Mouse (Mus musculus) cerebellum, adult 8-10 months (tissue): ENCODE data around the gene Wnk1.
"Not testable (repeated sequence)": the region's sequence is repeated elsewhere in the genome, so short reads cannot be mapped to it uniquely, and the experiment has no call there.

Experiments
- DNase-seq: peaks from one replicate; pipeline ENCODE4 v3.0.0; 2022

Wnk1 gene

GRCm38 (mm10) chr6:120038366-120039255, at the start of gene Wnk1:
Gene Wnk1 (minus strand): TSS chr6:120038672.
- DNase-seq, result peak; percentile 98

DNA sequence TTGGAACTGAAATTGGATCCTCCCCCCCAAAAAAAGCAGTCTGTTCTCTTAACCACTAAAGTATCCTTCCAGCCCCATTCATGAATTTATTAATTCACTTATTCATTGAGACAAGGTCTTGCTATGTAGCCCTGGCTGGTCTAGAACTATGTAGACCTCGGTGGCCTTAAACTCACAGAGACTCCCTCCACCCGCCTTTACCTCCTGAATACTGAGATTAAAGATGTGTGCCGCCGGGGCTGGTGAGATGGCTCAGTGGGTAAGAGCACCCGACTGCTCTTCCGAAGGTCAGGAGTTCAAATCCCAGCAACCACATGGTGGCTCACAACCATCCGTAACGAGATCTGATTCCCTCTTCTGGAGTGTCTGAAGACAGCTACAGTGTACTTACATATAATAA, 48.6 kb upstream of the Wnk1 start:
- DNase-seq, result not testable (repeated sequence)

GRCm38 (mm10) chr6:120085832-120086231, 47.4 kb upstream of the Wnk1 start:
- no peak for DNase-seq

GRCm38 (mm10) chr6:120084983-120085382, 46.5 kb upstream of the Wnk1 start:
- DNase-seq, result no peak

DNA sequence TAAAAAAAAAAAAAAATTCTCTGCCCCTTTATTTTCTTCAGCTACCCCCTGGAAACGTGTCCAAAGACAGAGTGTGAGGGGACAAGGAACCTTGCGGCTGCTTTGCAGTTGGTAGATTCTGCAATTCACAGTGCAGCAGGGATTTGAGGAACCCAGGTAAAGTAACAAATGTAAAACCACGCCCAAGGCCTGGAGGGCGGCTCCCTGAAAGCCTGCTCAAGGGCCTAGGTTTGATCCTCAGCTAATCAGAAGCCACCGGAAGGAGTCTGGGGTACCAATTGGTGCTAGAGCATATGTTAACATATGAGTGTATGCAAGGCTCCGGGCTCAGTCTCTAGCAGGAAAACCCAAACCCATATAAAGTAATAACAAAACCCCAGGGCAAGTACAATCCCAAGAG, 45.0 kb upstream of the Wnk1 start:
- no peak for DNase-seq

GRCm38 (mm10) chr6:120082951-120083411, 44.5 kb upstream of the Wnk1 start:
- no peak for DNase-seq

DNA sequence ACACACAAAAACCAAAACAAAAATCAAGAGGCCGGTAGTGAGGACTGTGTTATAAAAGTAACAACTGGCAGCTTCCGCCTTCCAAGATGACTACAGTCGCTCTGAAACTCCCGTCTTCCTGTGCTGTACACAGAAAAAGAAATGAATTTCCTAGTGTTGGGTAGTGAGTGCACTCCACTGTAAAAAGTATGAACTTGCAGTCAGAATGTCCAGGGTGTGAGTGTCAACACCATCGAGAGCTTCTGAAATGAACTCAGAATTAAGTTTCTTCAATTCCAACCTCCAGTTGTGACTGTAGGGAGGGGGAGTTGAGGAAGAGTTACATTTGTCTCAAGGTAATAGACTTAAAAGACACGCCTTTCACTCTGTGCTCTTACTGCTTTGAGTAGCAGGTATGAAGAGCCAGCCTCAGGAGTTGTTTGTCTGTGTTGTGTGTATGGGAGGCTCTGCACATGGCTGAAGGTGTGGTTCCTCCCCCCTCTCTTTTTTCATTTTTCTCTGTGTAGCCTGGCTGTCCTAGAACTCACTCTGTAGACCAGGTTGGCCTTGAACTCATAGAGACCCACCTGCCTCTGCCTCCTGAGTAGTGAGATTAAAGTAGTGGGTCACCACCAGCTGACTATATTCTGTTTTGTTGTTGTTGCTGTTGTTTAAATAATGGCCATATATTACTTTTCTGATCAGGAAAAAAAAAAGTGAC, 43.9 kb upstream of the Wnk1 start:
- no peak for DNase-seq

- DNase-seq, result no peak
Observed at GRCm38 (mm10) chr6:120081516-120081915, 43.0 kb upstream of the Wnk1 start.

DNA sequence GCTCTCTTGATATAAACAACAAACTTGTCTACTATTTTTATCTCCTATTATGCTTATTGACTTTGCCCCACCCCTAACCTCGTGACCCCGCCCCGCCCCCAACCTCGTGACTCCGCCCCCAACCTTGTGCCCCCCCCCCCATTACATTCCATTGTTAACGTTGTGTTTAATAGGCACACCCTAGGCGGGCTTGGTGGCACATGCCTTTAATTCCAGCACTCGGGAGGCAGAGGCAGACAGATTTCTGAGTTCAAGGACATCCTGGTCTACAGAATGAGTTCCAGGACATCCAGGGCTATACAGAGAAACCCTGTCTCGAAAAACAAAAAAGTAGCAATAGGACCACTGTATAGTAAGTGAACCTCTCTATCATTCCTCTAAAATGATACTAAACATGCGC, 41.1 kb upstream of the Wnk1 start:
- no peak for DNase-seq

- no peak for DNase-seq
Observed at GRCm38 (mm10) chr6:120076619-120077450, 38.4 kb upstream of the Wnk1 start.

DNA sequence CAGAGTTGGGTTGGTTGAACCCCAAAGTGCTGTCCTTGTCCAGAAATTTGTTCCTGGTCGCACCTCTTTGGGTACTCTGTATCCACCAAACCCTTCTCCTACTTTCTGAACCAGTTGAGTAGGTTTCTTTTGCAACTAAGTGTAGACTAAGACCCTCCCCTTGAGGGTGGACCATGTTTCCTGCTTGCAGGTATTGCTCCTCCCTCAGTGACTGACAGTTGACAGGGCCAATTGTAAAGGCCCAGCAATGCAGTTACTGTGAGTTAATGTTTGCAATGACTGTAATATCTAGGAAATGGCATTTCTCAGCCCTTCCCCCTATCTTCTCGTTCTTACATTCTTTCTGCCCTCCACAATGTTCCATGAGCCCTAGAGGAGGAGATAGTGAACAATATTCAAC, 34.2 kb upstream of the Wnk1 start:
- DNase-seq, result no peak

DNA sequence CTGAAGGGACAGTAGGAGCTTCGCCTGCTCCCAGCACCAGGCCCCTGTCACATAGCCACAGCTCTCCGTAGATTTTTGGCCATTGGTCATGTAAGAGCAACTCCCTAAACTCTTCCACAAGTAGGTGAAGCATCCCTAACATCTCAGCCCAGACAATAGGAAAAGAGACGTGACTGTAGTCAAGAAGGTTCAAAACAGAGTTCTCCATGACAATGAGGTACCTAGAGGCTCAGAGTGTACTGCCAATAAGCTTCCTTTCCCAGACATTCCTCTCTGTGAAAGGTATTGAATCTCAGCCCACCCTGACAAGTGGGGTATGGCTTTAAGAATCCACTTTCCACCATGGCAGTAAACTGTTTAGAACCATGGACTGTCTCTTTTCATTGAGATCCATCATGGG, 31.1 kb upstream of the Wnk1 start:
- DNase-seq, result no peak

- DNase-seq, result no peak
Observed at GRCm38 (mm10) chr6:120065552-120066177, 27.2 kb upstream of the Wnk1 start.

DNA sequence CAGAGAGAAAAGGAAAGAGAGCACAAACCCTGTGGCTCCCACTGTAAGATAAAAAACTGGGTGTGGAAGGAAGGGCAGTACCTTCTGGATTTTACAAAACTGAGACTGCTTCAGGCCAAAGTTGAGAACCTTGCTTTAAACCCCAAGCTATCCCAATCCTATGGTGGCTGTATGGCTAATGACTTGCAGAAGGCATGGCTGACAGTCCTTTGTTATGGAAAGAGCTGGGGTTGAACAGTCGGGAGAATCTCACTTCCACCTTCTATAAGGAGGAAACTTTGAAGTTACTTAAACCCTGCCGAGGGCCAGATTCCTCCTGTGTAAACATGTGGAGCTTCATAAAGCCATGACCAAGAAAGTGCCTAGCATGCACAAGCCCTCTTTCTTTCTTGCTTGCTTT, 26.2 kb upstream of the Wnk1 start:
- DNase-seq, result no peak

GRCm38 (mm10) chr6:120062934-120063333, 24.5 kb upstream of the Wnk1 start:
- no peak for DNase-seq

GRCm38 (mm10) chr6:120055666-120056540, 17.4 kb upstream of the Wnk1 start:
- no peak for DNase-seq

DNA sequence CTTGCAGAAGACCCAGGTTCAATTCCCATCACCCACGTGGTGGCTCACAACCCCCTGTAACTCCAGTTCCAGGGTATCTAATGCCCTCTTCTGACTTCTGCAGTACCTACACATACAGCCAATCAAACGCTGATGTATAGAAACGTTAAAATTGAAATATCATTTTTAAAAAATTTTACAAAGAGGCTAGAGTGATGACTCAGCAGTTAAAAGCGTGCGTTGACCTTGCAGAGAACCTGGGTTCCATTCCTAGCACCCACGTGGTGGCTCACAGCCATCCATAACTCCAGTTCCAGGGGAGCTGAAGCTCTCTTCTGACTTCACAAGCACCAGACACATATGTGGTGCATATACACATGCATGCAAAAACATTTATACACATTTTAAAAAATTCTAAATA, 15.9 kb upstream of the Wnk1 start:
- no peak for DNase-seq

- no peak for DNase-seq
Observed at GRCm38 (mm10) chr6:120047705-120048292, 9.3 kb upstream of the Wnk1 start.

GRCm38 (mm10) chr6:120045406-120045805, 6.9 kb upstream of the Wnk1 start:
- no peak for DNase-seq

- no peak for DNase-seq
Observed at GRCm38 (mm10) chr6:120042632-120043220, 4.3 kb upstream of the Wnk1 start.

GRCm38 (mm10) chr6:120040557-120040857, 2.0 kb upstream of the Wnk1 start:
- DNase-seq, result no peak
